Mouse (Mus musculus) telencephalon, adult 2 months (tissue): Measurements from ENCODE around the gene Ctf1.
A peak's percentile ranks its signal among the peaks of the same experiment; 100 is the strongest.

ENCODE experiments used
- DNase-seq: peaks from one replicate; pipeline ENCODE4 v3.0.0-alpha.2; 2011; ENCODE audit warnings: low read depth, low spot score

The Ctf1 gene

GRCm38 (mm10) chr7:127712461-127713385 lies at the start of gene Ctf1:
Gene Ctf1, plus strand, starts transcription at chr7:127712736.
- peak; percentile 62 for DNase-seq

- DNase-seq: no peak
These were observed 49.6 kb upstream of the Ctf1 start for GRCm38 (mm10) chr7:127662926-127663325.

- no peak for DNase-seq
These were observed 46.4 kb upstream of the Ctf1 start for GRCm38 (mm10) chr7:127666066-127666654.

GRCm38 (mm10) chr7:127666679-127667078 lies 45.9 kb upstream of the Ctf1 start:
- no peak for DNase-seq

- DNase-seq: no peak
These were observed 45.4 kb upstream of the Ctf1 start for GRCm38 (mm10) chr7:127667171-127667570.

GRCm38 (mm10) chr7:127671880-127672774 lies 40.4 kb upstream of the Ctf1 start:
- DNase-seq: no peak

GRCm38 (mm10) chr7:127672776-127673175 lies 39.8 kb upstream of the Ctf1 start:
- DNase-seq: no peak

- DNase-seq: peak; percentile 85
These were observed 37.6 kb upstream of the Ctf1 start for GRCm38 (mm10) chr7:127674977-127675376.

GRCm38 (mm10) chr7:127675391-127675811 lies 37.1 kb upstream of the Ctf1 start:
- no peak for DNase-seq

GRCm38 (mm10) chr7:127677077-127677476 lies 35.5 kb upstream of the Ctf1 start:
- DNase-seq: no peak

GRCm38 (mm10) chr7:127677609-127678008 lies 34.9 kb upstream of the Ctf1 start:
- no peak for DNase-seq

GRCm38 (mm10) chr7:127678811-127679210 lies 33.7 kb upstream of the Ctf1 start:
- DNase-seq: no peak

- no peak for DNase-seq
These were observed 32.0 kb upstream of the Ctf1 start for GRCm38 (mm10) chr7:127680541-127680940.

GRCm38 (mm10) chr7:127681888-127682553 lies 30.5 kb upstream of the Ctf1 start:
- DNase-seq: no peak

GRCm38 (mm10) chr7:127685304-127686018 lies 27.1 kb upstream of the Ctf1 start:
- DNase-seq: no peak

- no peak for DNase-seq
These were observed 25.6 kb upstream of the Ctf1 start for GRCm38 (mm10) chr7:127686740-127687449.

GRCm38 (mm10) chr7:127688935-127689334 lies 23.6 kb upstream of the Ctf1 start:
- no peak for DNase-seq

GRCm38 (mm10) chr7:127689626-127690280 lies 22.8 kb upstream of the Ctf1 start:
- no peak for DNase-seq

- DNase-seq: no peak
These were observed 21.1 kb upstream of the Ctf1 start for GRCm38 (mm10) chr7:127691221-127691989.
